Mouse (Mus musculus): Measurements from ENCODE around the gene Meis1. TPM values are rescaled to one million over a fixed set of nuclear protein-coding genes. Genes with fewer than 3 reads are reported as not detected.

Meis1 gene
- polyA plus RNA-seq (2015; fragmentation: Nextera tagmentation; extraction: Ambion mirVana) = 20.9 and 24.5 TPM in 2 replicates

- H3K36me3 ChIP-seq = no peaks in the 10 kb centered on the region
- H3K4me3 ChIP-seq = peak within 1 kb of the TSS; percentile 58
- H3K9ac ChIP-seq = peak within 1 kb of the TSS; percentile 83
- ATAC-seq (ENCODE audit: low FRiP score, low read depth) = peak; percentile 83
- peaks cover 16% of the 10 kb centered on the region for H3K4me1 ChIP-seq
- H3K4me2 ChIP-seq (replicated peaks) = peak within 1 kb of the TSS; percentile 83
- no peaks in the 10 kb centered on the region for H3K9me3 ChIP-seq
- peaks cover 70% of the 10 kb centered on the region for H3K27me3 ChIP-seq
- WGBS = under 1% methylated on average over 29 of the region's 29 CpGs
- H3K27ac ChIP-seq = peak within 1 kb of the TSS; percentile 87
Measured at GRCm38 (mm10) chr11:19018489-19019203, at the start of gene Meis1. Meis1 (minus strand) TSS chr11:19018985.

GRCm38 (mm10) chr11:19067334-19067733 is 48.5 kb upstream of the Meis1 start:
- no peak for ATAC-seq (ENCODE audit: low FRiP score, low read depth)
- 34% methylated on average over 5 of the region's 5 CpGs for WGBS
- no peaks in the 10 kb centered on the region for H3K4me1 ChIP-seq
- no peak overlapping the region for H3K27ac ChIP-seq
- no peak overlapping the region for H3K4me3 ChIP-seq
- no peak overlapping the region for H3K9ac ChIP-seq
- H3K36me3 ChIP-seq = no peaks in the 10 kb centered on the region
- H3K4me2 ChIP-seq (replicated peaks) = no peak overlapping the region
- peaks cover 29% of the 10 kb centered on the region for H3K27me3 ChIP-seq
- H3K9me3 ChIP-seq = no peaks in the 10 kb centered on the region; the same call in 1 of the 2 replicates

DNA sequence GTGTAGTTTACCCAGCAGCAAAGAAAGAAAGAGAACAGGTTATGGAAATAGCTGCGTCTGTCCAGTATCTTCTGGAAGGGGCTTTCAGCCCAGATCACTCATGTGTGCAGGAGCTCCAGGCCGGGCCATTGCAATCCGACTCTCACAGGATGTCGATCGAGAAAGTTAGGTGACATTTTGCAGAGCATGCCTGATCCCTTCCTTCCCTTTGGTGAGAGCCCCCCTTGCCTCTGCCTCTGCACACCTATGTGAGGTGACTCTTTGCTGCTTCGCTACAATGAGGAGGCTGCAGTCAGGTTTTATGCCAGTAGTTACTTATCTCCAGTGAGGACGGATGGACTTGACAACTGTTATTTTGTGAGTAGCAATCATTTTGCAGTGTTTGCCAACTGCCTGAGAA is 30.5 kb upstream of the Meis1 start:
- 34% methylated on average over 7 of the region's 7 CpGs for WGBS
- no peaks in the 10 kb centered on the region for H3K9me3 ChIP-seq

GRCm38 (mm10) chr11:19036595-19037166 is 17.9 kb upstream of the Meis1 start:
- no peak overlapping the region for H3K9ac ChIP-seq
- no peaks in the 10 kb centered on the region for H3K9me3 ChIP-seq
- no peaks in the 10 kb centered on the region for H3K36me3 ChIP-seq
- H3K4me2 ChIP-seq (replicated peaks) = no peak overlapping the region
- no peaks in the 10 kb centered on the region for H3K4me1 ChIP-seq
- no peak for ATAC-seq (ENCODE audit: low FRiP score, low read depth)
- H3K27ac ChIP-seq = no peak overlapping the region
- no peak overlapping the region for H3K4me3 ChIP-seq
- 89% methylated on average over 10 of the region's 10 CpGs for WGBS
- H3K27me3 ChIP-seq = peaks cover 18% of the 10 kb centered on the region

More for the DNA sequence above, 30.5 kb upstream of the Meis1 start:
- H3K4me3 ChIP-seq = no peak overlapping the region
- no peak overlapping the region for H3K9ac ChIP-seq
- H3K36me3 ChIP-seq = no peaks in the 10 kb centered on the region
- H3K4me2 ChIP-seq (replicated peaks) = no peak overlapping the region
- peaks cover 7% of the 10 kb centered on the region; the same call in 1 of the 2 replicates for H3K4me1 ChIP-seq
- no peak overlapping the region for H3K27ac ChIP-seq
- no peak for ATAC-seq (ENCODE audit: low FRiP score, low read depth)
- peaks cover 45% of the 10 kb centered on the region for H3K27me3 ChIP-seq

DNA sequence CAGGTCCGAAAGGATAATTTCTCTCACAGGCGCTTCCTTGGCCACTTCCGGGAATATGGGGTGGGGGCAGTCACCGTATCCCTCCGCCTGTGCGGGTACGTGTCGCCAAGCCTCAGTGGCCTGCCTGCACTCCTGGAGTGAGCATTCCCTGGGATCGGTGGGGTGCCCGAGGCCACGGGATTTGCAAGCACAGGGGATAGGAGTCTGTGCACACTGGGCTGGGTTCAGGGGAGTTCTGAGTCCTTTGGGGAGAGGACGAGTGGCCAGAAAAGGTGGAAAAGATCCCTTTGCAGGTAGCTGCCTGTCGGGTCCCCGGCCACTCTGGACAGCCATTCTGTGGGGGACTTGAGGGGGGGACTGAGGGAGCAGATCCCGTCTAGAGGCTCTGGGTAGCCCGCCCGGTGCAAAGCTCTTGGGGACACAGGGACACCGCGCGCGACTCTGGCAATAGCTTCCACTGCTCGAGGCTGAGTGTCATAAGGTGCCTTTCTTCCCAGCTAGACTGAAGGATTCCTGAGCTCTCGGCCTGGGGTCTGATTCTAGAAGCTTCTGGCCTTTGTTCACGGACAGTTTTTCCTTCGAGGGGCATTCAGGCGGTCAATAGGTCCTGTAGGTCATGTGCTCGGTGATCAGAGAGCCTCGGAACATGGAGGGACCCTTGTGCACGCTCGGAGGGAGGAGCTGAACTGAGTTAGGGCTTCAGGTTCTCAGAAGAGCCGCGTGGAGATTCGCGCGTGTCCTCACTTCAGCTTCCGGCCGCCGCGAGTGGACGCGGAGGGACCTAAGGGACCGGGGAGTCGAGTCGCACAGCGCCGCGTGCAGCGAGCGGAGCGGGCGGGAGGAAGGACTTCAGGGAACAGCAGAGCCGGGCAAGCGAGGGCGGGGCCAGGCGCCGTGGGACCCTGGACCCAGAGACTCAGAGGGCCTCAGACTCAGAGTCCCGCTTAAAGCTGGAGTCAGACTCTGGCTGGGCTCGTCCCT is 8.1 kb upstream of the Meis1 start:
- Histone ChIP-seq H3K4me1 (peaks cover 15% of the 10 kb centered on the region), H3K36me3 (no peaks in the 10 kb centered on the region), H3K27ac (no peak overlapping the region; the same call in 1 of the 2 replicates), H3K9me3 (no peaks in the 10 kb centered on the region), H3K4me3 (peak overlapping the region; percentile 52), H3K4me2 (replicated peaks) (peak overlapping the region; percentile 85), H3K9ac (peak overlapping the region; percentile 71), H3K27me3 (peaks cover 64% of the 10 kb centered on the region)
- under 1% methylated on average over 58 of the region's 58 CpGs for WGBS
- ATAC-seq (ENCODE audit: low FRiP score, low read depth) = peak; percentile 84

DNA sequence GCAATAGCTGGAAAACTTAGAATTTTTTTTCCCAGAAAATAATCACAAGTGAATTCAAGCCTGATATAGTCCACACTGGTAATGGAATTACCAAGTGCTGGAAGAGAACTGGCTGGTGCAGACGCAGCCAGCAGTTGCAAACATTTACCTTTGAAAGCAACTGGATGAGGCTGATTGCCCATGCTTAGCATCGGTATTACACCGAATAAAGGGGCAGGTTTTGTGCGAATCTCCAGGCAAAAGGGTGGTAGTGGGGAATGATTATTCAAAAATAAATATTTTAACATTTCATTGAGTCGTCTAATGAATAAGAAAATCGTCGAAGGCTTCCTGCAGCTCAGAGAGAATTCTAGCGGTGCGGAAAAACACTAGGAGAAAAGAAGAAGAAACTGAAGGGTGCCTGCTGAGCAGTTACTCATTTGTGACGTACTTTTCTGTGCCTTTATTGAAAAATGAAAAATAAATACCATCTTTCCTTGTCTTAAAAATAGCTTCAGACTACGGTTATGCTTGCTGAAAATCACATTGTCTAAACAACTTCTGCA is 7.3 kb upstream of the Meis1 start:
- ATAC-seq (ENCODE audit: low FRiP score, low read depth) = no peak
- H3K4me2 ChIP-seq (replicated peaks) = peak overlapping the region; percentile 85
- peak overlapping the region; percentile 52 for H3K4me3 ChIP-seq
- no peaks in the 10 kb centered on the region for H3K36me3 ChIP-seq
- peak overlapping the region; percentile 71 for H3K9ac ChIP-seq
- H3K9me3 ChIP-seq = no peaks in the 10 kb centered on the region
- no peak overlapping the region for H3K27ac ChIP-seq
- H3K4me1 ChIP-seq = peaks cover 15% of the 10 kb centered on the region
- WGBS = 7% methylated on average over 11 of the region's 11 CpGs
- peaks cover 73% of the 10 kb centered on the region for H3K27me3 ChIP-seq

DNA sequence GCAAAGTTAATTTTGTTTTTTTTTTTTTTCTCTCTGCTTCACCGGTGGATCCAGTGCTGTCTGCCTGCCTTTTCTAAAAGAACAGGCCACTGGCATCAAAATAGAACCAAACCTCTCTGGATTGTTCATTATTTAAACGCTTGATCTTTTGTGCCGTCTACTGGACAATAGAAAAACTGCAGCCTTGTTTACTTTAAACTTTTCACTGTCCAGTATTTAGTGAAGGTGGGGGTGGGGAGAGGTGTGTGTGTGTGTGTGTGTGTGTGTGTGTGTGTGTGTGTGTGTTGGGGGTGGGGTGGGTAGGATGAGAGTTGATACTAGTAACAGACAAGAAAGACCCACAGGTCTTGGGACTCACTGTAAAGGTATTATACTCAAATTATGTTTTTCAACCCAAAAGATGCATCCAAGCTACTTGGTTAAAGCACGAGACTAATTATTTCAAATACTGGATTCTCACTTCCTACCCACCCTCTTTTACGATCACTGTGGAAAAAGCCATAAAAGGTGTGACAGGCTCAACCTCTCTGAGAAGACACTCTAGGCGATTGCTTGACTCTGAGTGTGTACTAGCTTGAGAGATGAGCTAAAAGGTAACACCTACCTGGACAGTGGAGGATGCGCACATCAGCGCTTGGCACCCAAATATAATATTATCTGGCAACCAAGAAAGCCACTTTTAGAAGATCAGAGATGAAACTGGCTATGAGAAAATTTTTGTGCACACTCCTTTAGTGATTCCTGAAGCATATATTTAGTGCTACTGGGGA is 5.9 kb upstream of the Meis1 start:
- Histone ChIP-seq H3K9ac (no peak overlapping the region), H3K4me2 (replicated peaks) (no peak overlapping the region), H3K4me1 (peaks cover 21% of the 10 kb centered on the region), H3K36me3 (no peaks in the 10 kb centered on the region), H3K9me3 (no peaks in the 10 kb centered on the region), H3K4me3 (no peak overlapping the region), H3K27ac (no peak overlapping the region), H3K27me3 (peaks cover 78% of the 10 kb centered on the region)
- 24% methylated on average over 8 of the region's 8 CpGs for WGBS
- ATAC-seq (ENCODE audit: low FRiP score, low read depth) = no peak

GRCm38 (mm10) chr11:19023356-19023755 is 4.6 kb upstream of the Meis1 start:
- H3K36me3 ChIP-seq = no peaks in the 10 kb centered on the region
- no peak overlapping the region for H3K9ac ChIP-seq
- no peak for ATAC-seq (ENCODE audit: low FRiP score, low read depth)
- WGBS = 21% methylated on average over 5 of the region's 5 CpGs
- no peak overlapping the region for H3K27ac ChIP-seq
- no peaks in the 10 kb centered on the region for H3K9me3 ChIP-seq
- no peak overlapping the region for H3K4me2 ChIP-seq (replicated peaks)
- H3K27me3 ChIP-seq = peaks cover 75% of the 10 kb centered on the region
- H3K4me1 ChIP-seq = peaks cover 21% of the 10 kb centered on the region
- H3K4me3 ChIP-seq = no peak overlapping the region

DNA sequence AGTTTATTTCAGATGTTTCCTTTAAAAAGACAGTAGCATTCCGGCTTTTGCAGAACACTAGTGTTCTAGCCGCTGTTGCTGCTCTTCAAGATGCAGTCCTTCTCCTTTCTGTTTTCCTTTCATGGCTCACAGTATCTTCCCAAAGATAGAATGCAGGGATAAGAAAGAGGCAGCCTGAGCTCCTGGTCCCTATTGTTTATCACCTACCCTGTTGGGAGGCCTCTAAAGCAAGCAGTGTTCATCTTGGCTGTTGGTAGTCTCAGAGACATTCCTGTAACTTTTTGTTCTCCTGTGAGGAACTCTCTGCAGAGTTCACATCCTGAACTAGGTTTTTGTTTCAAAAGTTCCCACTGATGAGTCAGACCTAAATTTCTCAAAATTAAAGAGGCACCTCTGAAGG is 3.8 kb upstream of the Meis1 start:
- Histone ChIP-seq H3K27me3 (peaks cover 75% of the 10 kb centered on the region), H3K27ac (no peak overlapping the region), H3K4me2 (replicated peaks) (no peak overlapping the region)

GRCm38 (mm10) chr11:19020951-19021710 is 2.3 kb upstream of the Meis1 start:
- H3K9ac ChIP-seq = 0 out of 2 replicates have a peak overlapping the region, but pooled peaks have one; percentile 39
- peak overlapping the region; percentile 83 for H3K4me2 ChIP-seq (replicated peaks)
- H3K36me3 ChIP-seq = no peaks in the 10 kb centered on the region
- H3K9me3 ChIP-seq = no peaks in the 10 kb centered on the region
- peak; percentile 9; the same call in 1 of the 2 replicates for ATAC-seq (ENCODE audit: low FRiP score, low read depth)
- 2% methylated on average over 28 of the region's 28 CpGs for WGBS
- 0 out of 2 replicates have a peak, but pooled peaks cover 7% of the 10 kb centered on the region for H3K4me1 ChIP-seq
- peak overlapping the region; percentile 58 for H3K4me3 ChIP-seq
- H3K27ac ChIP-seq = no peak overlapping the region
- peaks cover 73% of the 10 kb centered on the region for H3K27me3 ChIP-seq

More for the DNA sequence above, 3.8 kb upstream of the Meis1 start:
- 26% methylated on average over 2 of the region's 2 CpGs for WGBS
- no peak overlapping the region for H3K9ac ChIP-seq
- no peaks in the 10 kb centered on the region for H3K36me3 ChIP-seq
- no peak overlapping the region for H3K4me3 ChIP-seq
- H3K4me1 ChIP-seq = peaks cover 21% of the 10 kb centered on the region
- no peaks in the 10 kb centered on the region for H3K9me3 ChIP-seq
- no peak for ATAC-seq (ENCODE audit: low FRiP score, low read depth)
